Mouse (Mus musculus) stomach, postnatal 0 days (tissue): Measurements from ENCODE around the gene Dclk3. TPM values are rescaled to one million over a fixed set of nuclear protein-coding genes. Genes with fewer than 3 reads are reported as not detected.

Experiments used
- ATAC-seq: fragments of 200-750 bp; cut with Nextera tagmentation; 2 replicates; pipeline ENCODE4 v1.8.0; 2017; ENCODE audit not compliant: low FRiP score, low TSS enrichment
- DNase-seq: peaks from one replicate; pipeline ENCODE4 v3.0.0-alpha.2; 2016; ENCODE audit warnings: low spot score
- H3K27ac ChIP-seq: fragments of 300-500 bp; sonication (generic); replicated peaks from 2 replicates; pipeline ENCODE4 v1.5.1; 2014; ENCODE audit warnings: mild to moderate bottlenecking, control low read depth
- H3K27me3 ChIP-seq: fragments of 300-500 bp; sonication (generic); 2 replicates; pipeline ENCODE4 v1.6.1; 2014; ENCODE audit warnings: low read length; ENCODE audit not compliant: control insufficient read depth, insufficient read depth
- H3K36me3 ChIP-seq: fragments of 300-500 bp; sonication (generic); 2 replicates; pipeline ENCODE4 v1.6.1; 2014; ENCODE audit warnings: low read length, mixed read lengths; ENCODE audit not compliant: control insufficient read depth, insufficient read depth
- H3K4me1 ChIP-seq: fragments of 300-500 bp; sonication (generic); replicated peaks from 2 replicates; pipeline ENCODE4 v1.6.1; 2014; ENCODE audit warnings: antibody characterized with exemption; ENCODE audit not compliant: control insufficient read depth, insufficient read depth
- H3K4me2 ChIP-seq: fragments of 300-500 bp; sonication (generic); replicated peaks from 2 replicates; pipeline ENCODE4 v1.6.1; 2014; ENCODE audit warnings: low read depth, mild to moderate bottlenecking, control low read depth, moderate library complexity
- H3K4me3 ChIP-seq: fragments of 300-500 bp; sonication (generic); 2 replicates; pipeline ENCODE4 v1.5.1; 2014; ENCODE audit warnings: low read depth, low read length, control low read depth
- H3K9ac ChIP-seq: fragments of 300-500 bp; sonication (generic); 2 replicates; pipeline ENCODE4 v1.6.1; 2014; ENCODE audit warnings: mild to moderate bottlenecking, low read length, control low read depth, mixed read lengths
- H3K9me3 ChIP-seq: fragments of 300-500 bp; sonication (generic); 2 replicates; pipeline ENCODE4 v1.6.1; 2016; ENCODE audit warnings: low read length; ENCODE audit not compliant: control insufficient read depth
- CTCF ChIP-seq: IDR thresholded peaks from 2 replicates; pipeline ENCODE4 v1.5.1; 2016; ENCODE audit warnings: antibody characterized with exemption, low read depth, mild to moderate bottlenecking, moderate library complexity
- EP300 ChIP-seq: optimal IDR thresholded peaks from 2 replicates; pipeline ENCODE3; 2016; ENCODE audit warnings: antibody characterized with exemption
- WGBS: fragments of 180-500 bp; shearing (Covaris S2); extraction: QIAGEN DNeasy Blood & Tissue Kit; methylation state at CpG from one replicate; pipeline ENCODE4 v1.1.7; 2014; 5-methylcytosine and 5-hydroxymethylcytosine counted together
- polyA plus RNA-seq: library from polyadenylated mRNA; unstranded; fragments of >200 nt; fragmentation: Nextera tagmentation; extraction: Ambion mirVana; gene quantifications from 2 replicates; pipeline ENCODE4 v1.2.1, GENCODE M21; 2015

Gene Dclk3
- polyA plus RNA-seq, 1 experiment from 2014 or later, result 0.44 TPM

GRCm38 (mm10) chr9:111486645-111487477 lies 48.0 kb downstream of the Dclk3 start:
- ATAC-seq (no peak), DNase-seq (no peak)
- Histone ChIP-seq H3K27me3 (no peaks in the 10 kb centered on the region), H3K4me1 (no peaks in the 10 kb centered on the region), H3K27ac (no peak overlapping the region), H3K4me2 (no peak overlapping the region), H3K4me3 (no peak overlapping the region), H3K36me3 (no peaks in the 10 kb centered on the region), H3K9me3 (no peaks in the 10 kb centered on the region), H3K9ac (no peak overlapping the region)
- WGBS, result 56% methylated on average over 10 of the region's 10 CpGs
- TF ChIP-seq EP300 (no peak), CTCF (no peak)

- 19% methylated on average over 8 of the region's 8 CpGs for WGBS
- Histone ChIP-seq H3K36me3 (no peaks in the 10 kb centered on the region), H3K4me3 (no peak overlapping the region), H3K27ac (no peak overlapping the region), H3K4me1 (no peaks in the 10 kb centered on the region), H3K27me3 (no peaks in the 10 kb centered on the region), H3K9ac (no peak overlapping the region), H3K9me3 (no peaks in the 10 kb centered on the region), H3K4me2 (no peak overlapping the region)
- ATAC-seq, result no peak
- TF ChIP-seq CTCF, result no peak
- TF ChIP-seq EP300, result no peak
- DNase-seq, result no peak
Observed at GRCm38 (mm10) chr9:111490583-111490982, 51.7 kb downstream of the Dclk3 start.

DNA sequence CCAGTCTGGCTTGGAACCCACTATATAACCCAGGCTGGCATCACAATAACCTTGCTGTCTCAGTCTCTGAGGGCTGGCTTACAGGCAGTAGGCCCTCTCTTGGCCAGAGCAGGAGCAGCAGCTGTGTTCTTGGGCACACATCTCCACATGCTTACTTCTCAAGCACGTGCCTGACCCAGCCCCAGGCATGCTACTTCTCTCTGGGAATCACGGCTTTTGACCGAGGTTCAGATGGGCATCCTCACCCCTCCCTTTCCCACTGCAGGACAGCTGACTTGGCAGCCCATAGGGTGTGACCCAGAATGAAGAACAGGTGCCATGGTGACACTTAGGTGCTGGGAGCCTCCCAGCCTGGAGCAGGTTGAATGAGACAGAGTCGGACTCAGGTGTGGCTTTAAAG lies 52.4 kb downstream of the Dclk3 start:
- Histone ChIP-seq H3K4me1 (no peaks in the 10 kb centered on the region), H3K4me2 (no peak overlapping the region), H3K27ac (no peak overlapping the region), H3K9me3 (no peaks in the 10 kb centered on the region), H3K9ac (no peak overlapping the region), H3K36me3 (no peaks in the 10 kb centered on the region), H3K4me3 (no peak overlapping the region), H3K27me3 (no peaks in the 10 kb centered on the region)
- ATAC-seq, result no peak
- TF ChIP-seq EP300 (no peak), CTCF (no peak)
- no peak for DNase-seq
- WGBS, result 42% methylated on average over 4 of the region's 4 CpGs

DNA sequence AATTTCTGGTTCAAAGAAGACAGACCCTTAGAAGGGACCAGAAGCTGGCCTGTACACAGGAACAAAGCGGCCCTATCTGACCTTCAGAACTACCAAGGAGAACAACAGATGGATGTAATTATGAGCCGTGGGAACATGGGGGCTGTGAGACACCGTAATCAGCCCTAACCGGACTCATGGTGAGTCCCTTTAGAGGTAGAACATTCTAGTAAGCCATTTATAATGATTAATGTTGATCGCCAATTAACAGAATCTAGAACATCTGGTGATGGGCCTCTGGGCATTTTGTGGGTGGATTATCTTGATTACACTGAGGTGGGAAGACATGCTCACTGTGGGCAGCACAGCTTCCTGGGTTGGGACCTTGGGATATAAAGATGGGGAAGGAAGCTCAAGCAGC lies 54.6 kb downstream of the Dclk3 start:
- Histone ChIP-seq H3K36me3 (no peaks in the 10 kb centered on the region), H3K27me3 (no peaks in the 10 kb centered on the region), H3K4me1 (no peaks in the 10 kb centered on the region), H3K4me3 (no peak overlapping the region), H3K4me2 (no peak overlapping the region), H3K9ac (no peak overlapping the region), H3K9me3 (no peaks in the 10 kb centered on the region), H3K27ac (no peak overlapping the region)
- TF ChIP-seq CTCF, result no peak
- no peak for TF ChIP-seq EP300
- WGBS, result 86% methylated on average over 5 of the region's 5 CpGs
- DNase-seq, result no peak
- ATAC-seq, result no peak

GRCm38 (mm10) chr9:111495561-111495960 lies 56.7 kb downstream of the Dclk3 start:
- TF ChIP-seq CTCF, result peak; percentile 95
- TF ChIP-seq EP300, result no peak
- Histone ChIP-seq H3K27ac (no peak overlapping the region), H3K9ac (no peak overlapping the region), H3K36me3 (no peaks in the 10 kb centered on the region), H3K27me3 (no peaks in the 10 kb centered on the region), H3K9me3 (no peaks in the 10 kb centered on the region), H3K4me1 (no peaks in the 10 kb centered on the region), H3K4me3 (no peak overlapping the region), H3K4me2 (no peak overlapping the region)
- peak; percentile 82 for DNase-seq
- ATAC-seq, result peak; percentile 45; the same call in 1 of the 2 replicates
- under 1% methylated on average over 5 of the region's 5 CpGs for WGBS

GRCm38 (mm10) chr9:111497074-111497811 lies 58.4 kb downstream of the Dclk3 start:
- Histone ChIP-seq H3K4me3 (no peak overlapping the region), H3K4me1 (no peaks in the 10 kb centered on the region), H3K27me3 (no peaks in the 10 kb centered on the region), H3K9me3 (no peaks in the 10 kb centered on the region), H3K9ac (no peak overlapping the region), H3K27ac (no peak overlapping the region), H3K4me2 (no peak overlapping the region), H3K36me3 (no peaks in the 10 kb centered on the region)
- TF ChIP-seq CTCF, result peak; percentile 98
- no peak for TF ChIP-seq EP300
- WGBS, result 31% methylated on average over 9 of the region's 9 CpGs
- ATAC-seq (peak; percentile 71; the same call in 1 of the 2 replicates), DNase-seq (peak; percentile 80)
